Comparison of ENCODE assay signal across 18 mouse cellular contexts in genomic region chr2:58704576-58704975, GRCm38 (mm10).
DNase-seq lines count a peak whose midpoint lies in the region; ATAC-seq and TF ChIP-seq lines count a peak whose summit lies in the region.
"Had no signal": no experiment of that assay in that cellular context is flagged by ENCODE, and none has a peak within 500 bp of the region (broad histone marks: within the 10 kb centered on the region; RNA-seq: fewer than 3 reads in every experiment).

No protein-coding gene starts in this region.

- H3K4me1 ChIP-seq in kidney, adult 2 months (ENCODE audit: control insufficient read depth, insufficient read depth, low read length), result no peaks in the 10 kb centered on the region
- no peaks in the 10 kb centered on the region for H3K4me1 ChIP-seq in liver, embryonic 16.5 days (ENCODE audit: control insufficient read depth, low read depth, low read length)
- H3K4me1 ChIP-seq in liver, embryonic 12.5 days, result no peaks in the 10 kb centered on the region
- no peaks in the 10 kb centered on the region for H3K4me1 ChIP-seq in stomach, postnatal 0 days (replicated peaks; ENCODE audit: control insufficient read depth, insufficient read depth)

- H3K9ac ChIP-seq in liver, embryonic 16.5 days (ENCODE audit: low read depth, low read length), result no peak overlapping the region
- H3K9ac ChIP-seq in liver, embryonic 12.5 days, result no peak overlapping the region
- no peak overlapping the region for H3K9ac ChIP-seq in stomach, postnatal 0 days (ENCODE audit: low read length)
- H3K9ac ChIP-seq: embryonic facial prominence, embryonic 13.5 days; forebrain, embryonic 12.5 days; heart, embryonic 13.5 days had no signal

- H3K27me3 ChIP-seq in kidney, adult 2 months (replicated peaks; ENCODE audit: control insufficient read depth, insufficient read depth, low read length), result no peaks in the 10 kb centered on the region
- H3K27me3 ChIP-seq in liver, embryonic 16.5 days (ENCODE audit: control insufficient read depth, insufficient read depth, low read depth, low read length), result no peaks in the 10 kb centered on the region
- H3K27me3 ChIP-seq in liver, embryonic 12.5 days (replicated peaks), result no peaks in the 10 kb centered on the region
- no peaks in the 10 kb centered on the region for H3K27me3 ChIP-seq in stomach, postnatal 0 days (ENCODE audit: control insufficient read depth, insufficient read depth, low read length)
- H3K27me3 ChIP-seq: embryonic facial prominence, embryonic 13.5 days; forebrain, embryonic 12.5 days; heart, embryonic 13.5 days had no signal

- H3K36me3 ChIP-seq in kidney, adult 2 months (ENCODE audit: control insufficient read depth, insufficient read depth, low read length), result no peaks in the 10 kb centered on the region
- no peaks in the 10 kb centered on the region for H3K36me3 ChIP-seq in liver, embryonic 16.5 days (ENCODE audit: control insufficient read depth, insufficient read depth)
- H3K36me3 ChIP-seq in liver, embryonic 12.5 days, result no peaks in the 10 kb centered on the region
- no peaks in the 10 kb centered on the region for H3K36me3 ChIP-seq in stomach, postnatal 0 days (ENCODE audit: control insufficient read depth, insufficient read depth, low read length)
- H3K36me3 ChIP-seq: embryonic facial prominence, embryonic 13.5 days; forebrain, embryonic 12.5 days; heart, embryonic 13.5 days had no signal

- no peak overlapping the region for H3K4me2 ChIP-seq in liver, embryonic 16.5 days (ENCODE audit: low read depth, low read length)
- H3K4me2 ChIP-seq in liver, embryonic 12.5 days, result no peak overlapping the region
- H3K4me2 ChIP-seq in stomach, postnatal 0 days (replicated peaks; ENCODE audit: low read depth), result no peak overlapping the region
- H3K4me2 ChIP-seq: embryonic facial prominence, embryonic 13.5 days; forebrain, embryonic 12.5 days; heart, embryonic 13.5 days had no signal

- TF ChIP-seq POLR2A in kidney, adult 2 months (IDR thresholded peaks at IDR 0.05; ENCODE audit: low read depth, low read length), result no peak

- H3K9me3 ChIP-seq in liver, embryonic 16.5 days (replicated peaks; ENCODE audit: control insufficient read depth, low read length), result no peaks in the 10 kb centered on the region
- no peaks in the 10 kb centered on the region for H3K9me3 ChIP-seq in liver, embryonic 12.5 days (replicated peaks)
- H3K9me3 ChIP-seq in stomach, postnatal 0 days (ENCODE audit: control insufficient read depth, low read length), result no peaks in the 10 kb centered on the region
- H3K9me3 ChIP-seq: embryonic facial prominence, embryonic 13.5 days; forebrain, embryonic 12.5 days; heart, embryonic 13.5 days had no signal

- H3K27ac ChIP-seq in kidney, adult 2 months (ENCODE audit: insufficient read depth, low read depth, low read length), result no peak overlapping the region
- no peak overlapping the region for H3K27ac ChIP-seq in liver, embryonic 16.5 days (ENCODE audit: low read length)
- H3K27ac ChIP-seq in liver, embryonic 12.5 days, result no peak overlapping the region
- no peak overlapping the region for H3K27ac ChIP-seq in stomach, postnatal 0 days (replicated peaks)
- H3K27ac ChIP-seq: embryonic facial prominence, embryonic 13.5 days; forebrain, embryonic 12.5 days; heart, embryonic 13.5 days had no signal

- TF ChIP-seq EP300 in stomach, postnatal 0 days (optimal IDR thresholded peaks at IDR 0.05), result no peak

- H3K4me3 ChIP-seq in kidney, adult 2 months (ENCODE audit: insufficient read depth, low read depth, low read length), result no peak overlapping the region
- H3K4me3 ChIP-seq in liver, embryonic 16.5 days (ENCODE audit: low read depth, low read length), result no peak overlapping the region
- H3K4me3 ChIP-seq in liver, embryonic 12.5 days, result no peak overlapping the region
- no peak overlapping the region for H3K4me3 ChIP-seq in stomach, postnatal 0 days (ENCODE audit: low read depth, low read length)
- H3K4me3 ChIP-seq: embryonic facial prominence, embryonic 13.5 days; forebrain, embryonic 12.5 days; heart, embryonic 13.5 days had no signal

- 83% methylated on average over 3 of the region's 3 CpGs for WGBS in kidney, adult 2 months
- 59% methylated on average over 3 of the region's 3 CpGs for WGBS in liver, embryonic 16.5 days (ENCODE audit: insufficient replicate concordance)
- 65% methylated on average over 3 of the region's 3 CpGs for WGBS in liver, embryonic 12.5 days (ENCODE audit: insufficient replicate concordance)
- WGBS in stomach, postnatal 0 days, result 74% methylated on average over 3 of the region's 3 CpGs

- TF ChIP-seq CTCF in kidney, adult 2 months (conservative IDR thresholded peaks at IDR 0.05; ENCODE audit: insufficient read depth, insufficient read length, low read depth, low read length), result no peak
- TF ChIP-seq CTCF in stomach, postnatal 0 days (IDR thresholded peaks at IDR 0.05; ENCODE audit: low read depth), result no peak

- peak; percentile 76 for ATAC-seq in liver, embryonic 16.5 days (ENCODE audit: low read depth)
- no peak for ATAC-seq in liver, embryonic 12.5 days
- peak; percentile 63; the same call in 1 of the 2 replicates for ATAC-seq in stomach, postnatal 0 days (ENCODE audit: low FRiP score, low TSS enrichment)
- ATAC-seq: forebrain, embryonic 16.5 days had no signal

- peak; percentile 37 for DNase-seq in kidney, postnatal 14 days
- no peak for DNase-seq in kidney, adult 2 months
- peak; percentile 61 for DNase-seq in lung, postnatal 36 days
- no peak for DNase-seq in lung, postnatal 4 days
- peak; percentile 36 for DNase-seq in stomach, postnatal 0 days (ENCODE audit: low spot score)
- DNase-seq in cerebellum, postnatal 10 days, result no peak
- DNase-seq: adrenal gland, postnatal 10 days; cerebellum, adult 11 months; cerebellum, adult 8-10 months; cerebellum, postnatal 36 days; gastrocnemius, postnatal 14 days; heart, postnatal 36 days had no signal

Comparison
In these comparisons a context has a peak if more than half of its experiments do, and no peak if none do; other contexts are left out.
1. DNase-seq: peak in kidney, postnatal 14 days (single experiment), lung, postnatal 36 days (single experiment) and stomach, postnatal 0 days (single experiment); none in kidney, adult 2 months (single experiment), lung, postnatal 4 days (0 of 2) and cerebellum, postnatal 10 days (0 of 2).